Mouse (Mus musculus) Patski (cell line): ENCODE measurements around the gene Mapt. TPM values are rescaled to one million over a fixed set of nuclear protein-coding genes. Genes with fewer than 3 reads are reported as not detected.

ENCODE experiments used
- ATAC-seq: fragments of 100-300 bp; one replicate; pipeline ENCODE4 v1.8.0; 2021
- CTCF ChIA-PET: fragments of 350-600 bp; sonication (Branson Sonifier 250); formaldehyde crosslinking; loops from one replicate; lab custom pipeline; 2022; ENCODE audit warnings: inconsistent platforms; lab: Charles Lee
- POLR2A ChIA-PET: fragments of 350-600 bp; sonication (Branson Sonifier 250); formaldehyde crosslinking; loops from one replicate; lab custom pipeline; 2022; ENCODE audit warnings: antibody characterized with exemption, inconsistent platforms; lab: Charles Lee
- DNase-seq: peaks from one replicate; pipeline ENCODE4 v3.0.0-alpha.2; 2011; ENCODE audit warnings: low read depth, low spot score
- H3K27me3 ChIP-seq: fragments of 371-371 bp; one replicate; pipeline ENCODE4 v1.5.1; 2021
- CTCF ChIP-seq: fragments of 100-300 bp; IDR thresholded peaks from one replicate; pipeline ENCODE4 v1.5.1; 2021
- in situ Hi-C: fragments of 300-500 bp; cut with MboI; formaldehyde crosslinking; loops from 3 replicates; pipeline ENCODE4 v1.11.1; 2018; ENCODE audit warnings: low pct_unique_long_range_greater_than_20kb, mixed read lengths
- polyA plus RNA-seq: library from polyadenylated mRNA; unstranded; gene quantifications from one replicate; pipeline ENCODE4 v1.2.3, GENCODE M21; 2021

Mapt gene
- polyA plus RNA-seq = 27.2 TPM

DNA sequence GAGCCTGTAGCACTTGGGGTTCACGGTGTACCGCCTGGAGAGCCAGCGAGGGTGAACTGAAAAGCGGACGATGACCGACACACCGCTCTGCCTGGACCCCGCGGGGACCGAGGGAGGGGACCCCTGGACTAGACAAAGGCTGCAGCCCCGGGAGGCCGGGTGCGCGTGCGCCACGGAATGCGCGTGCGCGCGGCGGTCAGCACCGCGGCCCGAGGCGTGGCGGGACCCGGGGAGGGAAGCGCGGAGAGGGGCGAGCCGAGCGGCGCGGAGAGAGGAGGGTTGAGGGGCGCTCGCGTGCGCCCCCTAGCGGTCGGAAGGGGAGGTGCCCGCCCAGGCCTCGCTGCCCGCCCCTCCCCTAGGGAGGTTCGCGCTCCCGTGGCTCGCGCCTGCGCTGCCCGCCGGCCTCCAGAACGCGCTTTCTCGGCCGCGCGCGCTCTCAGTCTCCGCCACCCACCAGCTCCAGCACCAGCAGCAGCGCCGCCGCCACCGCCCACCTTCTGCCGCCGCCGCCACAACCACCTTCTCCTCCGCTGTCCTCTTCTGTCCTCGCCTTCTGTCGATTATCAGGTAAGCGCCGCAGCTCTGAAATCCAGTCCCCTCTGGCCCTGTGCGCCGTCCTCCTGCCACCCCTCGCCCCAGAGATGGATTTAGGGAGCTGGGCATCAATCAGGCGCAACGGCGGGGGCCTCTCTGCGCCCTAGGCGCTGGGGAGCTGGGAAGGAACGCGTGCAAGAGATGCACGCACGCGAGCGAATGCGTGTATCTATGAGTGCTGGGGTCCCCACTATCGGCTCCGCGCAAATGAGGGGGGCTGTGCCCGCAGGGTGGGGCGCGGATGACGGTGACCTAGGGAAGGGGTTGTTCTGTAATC lies at the start of gene Mapt:
Mapt (plus strand) TSS at position 350 of the 871 bp plus-strand sequence.
- ChIA-PET CTCF (interaction anchor here (0.7 to 2.2 kb wide), 5 partner anchors 12 to 58 kb away, joined by 3 to 10 read pairs (median 3); no protein-coding TSS in a partner anchor), POLR2A (interaction anchor here (1.4 kb wide), 1 partner anchor 33 kb away, joined by 3 read pairs; no protein-coding TSS in a partner anchor)
- peak; percentile 100 for TF ChIP-seq CTCF
- DNase-seq = peak; percentile 37
- in situ Hi-C loops = loop anchor here (5.0 kb wide), 1 partner anchor 46 kb away; no protein-coding TSS in a partner anchor
- no peaks in the 10 kb centered on the region for H3K27me3 ChIP-seq
- ATAC-seq = peak; percentile 86

DNA sequence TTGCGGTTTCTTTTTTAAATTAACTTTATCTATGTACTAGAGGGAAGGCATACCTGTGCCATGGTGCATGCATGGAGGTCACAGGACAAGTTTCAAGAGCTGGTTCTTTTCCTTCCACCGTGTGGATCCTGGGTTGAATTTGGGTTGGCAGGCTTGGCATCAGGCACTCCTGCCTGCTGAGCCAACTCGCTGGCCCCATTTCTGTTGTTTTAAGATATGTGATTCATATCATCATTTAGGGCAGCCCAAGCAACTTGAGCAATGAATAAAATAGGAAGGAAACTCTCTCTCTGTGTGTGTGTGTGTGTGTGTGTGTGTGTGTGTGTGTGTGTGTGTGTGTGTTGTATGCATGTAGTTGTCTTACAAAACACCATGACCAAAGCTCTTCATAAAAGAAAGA lies 49.0 kb upstream of the Mapt start:
- in situ Hi-C loops = loop anchor here (25.0 kb wide), 1 partner anchor 420 kb away; the partner anchor contains the start of gene Wnt3
- TF ChIP-seq CTCF = no peak
- DNase-seq (no peak), ATAC-seq (no peak)
- ChIA-PET POLR2A (interaction anchor here (0.6 kb wide), 1 partner anchor 57 kb away, joined by 3 read pairs; no protein-coding TSS in a partner anchor), CTCF (interaction anchor here (1.5 kb wide), 1 partner anchor 10 kb away, joined by 6 read pairs; no protein-coding TSS in a partner anchor)
- peaks cover 21% of the 10 kb centered on the region for H3K27me3 ChIP-seq

- in situ Hi-C loops = loop anchor here (25.0 kb wide), 1 partner anchor 424 kb away; the partner anchor contains the start of gene Wnt3
- peaks cover 20% of the 10 kb centered on the region for H3K27me3 ChIP-seq
- TF ChIP-seq CTCF = no peak
- ATAC-seq (no peak), DNase-seq (no peak)
- ChIA-PET CTCF (interaction anchor here (0.8 kb wide), 1 partner anchor 189 kb away, joined by 3 read pairs; no protein-coding TSS in a partner anchor), POLR2A (no interaction called here)
These were observed 44.9 kb upstream of the Mapt start, which contains the start of gene Sppl2c for GRCm38 (mm10) chr11:104186135-104186836. TSS of gene Sppl2c (plus strand) at chr11:104186327.

GRCm38 (mm10) chr11:104186837-104187150 lies 44.4 kb upstream of the Mapt start:
- peaks cover 25% of the 10 kb centered on the region for H3K27me3 ChIP-seq
- in situ Hi-C loops = loop anchor here (25.0 kb wide), 1 partner anchor 424 kb away; the partner anchor contains the start of gene Wnt3
- CTCF ChIA-PET = no interaction called here
- TF ChIP-seq CTCF = no peak
- ATAC-seq (no peak), DNase-seq (no peak)
- POLR2A ChIA-PET = no interaction called here

- no peak for TF ChIP-seq CTCF
- ChIA-PET POLR2A (no interaction called here), CTCF (no interaction called here)
- DNase-seq = no peak
- ATAC-seq = no peak
- in situ Hi-C loops = loop anchor here (25.0 kb wide), 1 partner anchor 425 kb away; the partner anchor contains the start of gene Wnt3
- H3K27me3 ChIP-seq = peaks cover 24% of the 10 kb centered on the region
These were observed 43.4 kb upstream of the Mapt start for GRCm38 (mm10) chr11:104187766-104188165.

DNA sequence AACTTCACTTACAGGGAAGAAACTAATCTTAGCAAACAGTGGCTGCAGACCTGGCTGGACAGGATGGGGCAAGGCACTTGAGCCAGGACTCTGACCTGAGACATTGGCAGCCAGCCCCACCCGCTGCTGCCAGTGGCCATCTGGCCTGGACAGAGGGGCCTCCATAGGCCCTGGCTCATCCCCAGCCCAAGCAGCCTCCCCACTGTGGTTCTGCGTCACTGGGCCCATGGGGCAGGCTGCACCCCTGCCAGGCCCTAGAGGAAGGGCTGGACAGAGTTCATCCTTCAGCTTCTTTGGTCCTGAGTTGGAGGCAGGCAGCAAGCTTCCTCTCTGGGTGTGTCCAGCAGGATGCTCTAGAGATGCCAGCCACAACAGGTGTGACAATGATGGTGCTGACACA lies 41.2 kb upstream of the Mapt start:
- ATAC-seq (no peak), DNase-seq (no peak)
- CTCF ChIA-PET = no interaction called here
- H3K27me3 ChIP-seq = peaks cover 24% of the 10 kb centered on the region
- POLR2A ChIA-PET = no interaction called here
- in situ Hi-C loops = loop anchor here (25.0 kb wide), 1 partner anchor 428 kb away; the partner anchor contains the start of gene Wnt3
- TF ChIP-seq CTCF = no peak

- in situ Hi-C loops = loop anchor here (25.0 kb wide), 1 partner anchor 433 kb away; the partner anchor contains the start of gene Wnt3
- TF ChIP-seq CTCF = no peak
- DNase-seq = no peak
- no peak for ATAC-seq
- ChIA-PET CTCF (interaction anchor here (1.6 kb wide), 1 partner anchor 189 kb away, joined by 3 read pairs; no protein-coding TSS in a partner anchor), POLR2A (no interaction called here)
- H3K27me3 ChIP-seq = peaks cover 12% of the 10 kb centered on the region
These were observed 35.8 kb upstream of the Mapt start for GRCm38 (mm10) chr11:104195382-104195781.

GRCm38 (mm10) chr11:104195791-104196190 lies 35.4 kb upstream of the Mapt start:
- TF ChIP-seq CTCF = peak; percentile 88
- peak; percentile 31 for DNase-seq
- H3K27me3 ChIP-seq = peaks cover 12% of the 10 kb centered on the region
- in situ Hi-C loops = loop anchor here (25.0 kb wide), 1 partner anchor 433 kb away; the partner anchor contains the start of gene Wnt3
- peak; percentile 35 for ATAC-seq
- POLR2A ChIA-PET = no interaction called here
- CTCF ChIA-PET = interaction anchor here (1.6 kb wide), 1 partner anchor 189 kb away, joined by 3 read pairs; no protein-coding TSS in a partner anchor

GRCm38 (mm10) chr11:104197861-104198260 lies 33.3 kb upstream of the Mapt start:
- DNase-seq (no peak), ATAC-seq (no peak)
- no peak for TF ChIP-seq CTCF
- ChIA-PET CTCF (interaction anchor here (1.1 to 1.4 kb wide), 3 partner anchors 32 to 215 kb away, joined by 3 read pairs; no protein-coding TSS in a partner anchor), POLR2A (interaction anchor here (0.9 kb wide), 1 partner anchor 33 kb away, joined by 3 read pairs; the partner anchor contains the start of gene Mapt)
- in situ Hi-C loops = loop anchor here (25.0 kb wide), 1 partner anchor 436 kb away; the partner anchor contains the start of gene Wnt3
- peaks cover 5% of the 10 kb centered on the region for H3K27me3 ChIP-seq

GRCm38 (mm10) chr11:104203271-104203670 lies 27.9 kb upstream of the Mapt start:
- ChIA-PET POLR2A (no interaction called here), CTCF (no interaction called here)
- no peak for TF ChIP-seq CTCF
- DNase-seq (no peak), ATAC-seq (no peak)
- H3K27me3 ChIP-seq = peaks cover 5% of the 10 kb centered on the region
- in situ Hi-C loops = no loop called here
